Mouse (Mus musculus) liver, embryonic 13.5 days (tissue): ENCODE data around the gene Tmem237. TPM values are rescaled to one million over a fixed set of nuclear protein-coding genes. Genes with fewer than 3 reads are reported as not detected.
A peak's percentile ranks its signal among the peaks of the same experiment; 100 is the strongest.

Source experiments
- ATAC-seq: fragments of 200-750 bp; cut with Nextera tagmentation; 2 replicates; pipeline ENCODE4 v1.8.0; 2017; ENCODE audit warnings: low read depth, mild to moderate bottlenecking, moderate number of reproducible peaks, moderate library complexity
- DNase-seq: peaks from one replicate; pipeline ENCODE4 v3.0.0; 2022
- H3K27ac ChIP-seq: fragments of 300-500 bp; sonication (generic); 2 replicates; pipeline ENCODE4 v1.5.1; 2015; ENCODE audit warnings: moderate library complexity, mild to moderate bottlenecking, inconsistent platforms
- H3K27me3 ChIP-seq: fragments of 300-500 bp; sonication (generic); 2 replicates; pipeline ENCODE4 v1.6.1; 2015; ENCODE audit warnings: mild to moderate bottlenecking, inconsistent platforms
- H3K36me3 ChIP-seq: fragments of 300-500 bp; sonication (generic); 2 replicates; pipeline ENCODE4 v1.6.1; 2015; ENCODE audit warnings: mild to moderate bottlenecking, inconsistent platforms
- H3K4me1 ChIP-seq: fragments of 300-500 bp; sonication (generic); replicated peaks from 2 replicates; pipeline ENCODE4 v1.6.1; 2015; ENCODE audit warnings: inconsistent platforms
- H3K4me2 ChIP-seq: fragments of 300-500 bp; sonication (generic); 2 replicates; pipeline ENCODE4 v1.6.1; 2015; ENCODE audit warnings: inconsistent platforms, mild to moderate bottlenecking, moderate library complexity
- H3K4me3 ChIP-seq: fragments of 300-500 bp; sonication (generic); replicated peaks from 2 replicates; pipeline ENCODE4 v1.5.1; 2015; ENCODE audit warnings: mild to moderate bottlenecking, inconsistent platforms
- H3K9ac ChIP-seq: fragments of 300-500 bp; sonication (generic); 2 replicates; pipeline ENCODE4 v1.6.1; 2015; ENCODE audit warnings: mild to moderate bottlenecking, inconsistent platforms
- H3K9me3 ChIP-seq: fragments of 300-500 bp; sonication (generic); replicated peaks from 2 replicates; pipeline ENCODE4 v1.6.1; 2016; ENCODE audit warnings: inconsistent platforms
- WGBS: fragments of 180-500 bp; shearing (Covaris S2); methylation state at CpG from one replicate; pipeline ENCODE4 v1.1.7; 2015; ENCODE audit not compliant: insufficient replicate concordance; 5-methylcytosine and 5-hydroxymethylcytosine counted together
- polyA plus RNA-seq: library from polyadenylated mRNA; unstranded; fragments of >200 nt; fragmentation: Nextera tagmentation; extraction: Ambion mirVana; gene quantifications from 2 replicates; pipeline ENCODE4 v1.2.1, GENCODE M21; 2015

Tmem237 gene
- polyA plus RNA-seq, 1 experiment from 2014 or later = 9.3 TPM

DNA sequence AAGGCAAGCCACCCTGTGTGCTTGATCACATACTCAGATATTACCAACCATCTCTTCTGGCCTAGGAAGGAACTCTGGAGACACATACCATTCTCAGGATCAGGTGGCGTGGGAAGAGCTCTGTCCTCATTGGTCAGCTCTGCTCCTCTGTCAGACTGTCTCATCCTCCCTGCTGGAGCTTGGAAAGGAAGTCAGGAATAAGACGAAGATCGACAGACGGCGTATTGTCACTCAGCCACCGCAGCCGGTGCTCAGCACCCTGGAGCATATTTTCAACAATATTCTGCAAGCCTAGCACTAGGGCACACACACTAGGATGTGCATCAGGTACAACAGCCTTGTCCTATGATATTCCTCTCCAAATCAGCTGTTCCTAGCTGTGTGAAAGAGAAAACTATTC lies 38.3 kb upstream of the Tmem237 start:
- 79% methylated on average over 7 of the region's 7 CpGs for WGBS
- Histone ChIP-seq H3K4me1 (no peaks in the 10 kb centered on the region), H3K4me2 (no peak overlapping the region), H3K36me3 (peaks cover 15% of the 10 kb centered on the region), H3K4me3 (no peak overlapping the region), H3K27ac (no peak overlapping the region), H3K9me3 (no peaks in the 10 kb centered on the region), H3K9ac (no peak overlapping the region), H3K27me3 (no peaks in the 10 kb centered on the region)
- ATAC-seq = no peak
- no peak for DNase-seq

DNA sequence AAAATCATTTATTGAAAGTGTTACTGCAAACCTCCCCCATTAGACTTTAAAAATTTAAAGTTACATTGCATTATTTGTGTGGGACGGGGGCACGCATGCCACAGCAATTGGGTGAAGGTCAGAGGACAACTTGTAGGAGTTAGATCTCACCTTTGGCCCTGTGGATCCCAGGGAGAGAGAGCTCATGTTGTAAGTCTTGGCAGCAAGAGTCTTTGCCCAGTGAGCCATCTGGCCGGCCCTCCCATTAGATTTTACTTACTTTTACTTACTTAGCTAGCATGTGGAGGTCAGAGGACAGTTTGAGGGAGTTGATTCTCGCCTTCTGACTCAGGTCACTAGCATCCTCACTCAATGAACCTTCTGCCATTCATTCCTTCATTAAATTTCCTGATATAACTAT lies 37.6 kb upstream of the Tmem237 start:
- Histone ChIP-seq H3K9me3 (no peaks in the 10 kb centered on the region), H3K4me1 (no peaks in the 10 kb centered on the region), H3K9ac (no peak overlapping the region), H3K36me3 (peaks cover 9% of the 10 kb centered on the region), H3K27me3 (no peaks in the 10 kb centered on the region), H3K27ac (no peak overlapping the region), H3K4me3 (no peak overlapping the region), H3K4me2 (no peak overlapping the region)
- ATAC-seq (no peak), DNase-seq (no peak)
- 67% methylated on average over 4 of the region's 4 CpGs for WGBS

DNA sequence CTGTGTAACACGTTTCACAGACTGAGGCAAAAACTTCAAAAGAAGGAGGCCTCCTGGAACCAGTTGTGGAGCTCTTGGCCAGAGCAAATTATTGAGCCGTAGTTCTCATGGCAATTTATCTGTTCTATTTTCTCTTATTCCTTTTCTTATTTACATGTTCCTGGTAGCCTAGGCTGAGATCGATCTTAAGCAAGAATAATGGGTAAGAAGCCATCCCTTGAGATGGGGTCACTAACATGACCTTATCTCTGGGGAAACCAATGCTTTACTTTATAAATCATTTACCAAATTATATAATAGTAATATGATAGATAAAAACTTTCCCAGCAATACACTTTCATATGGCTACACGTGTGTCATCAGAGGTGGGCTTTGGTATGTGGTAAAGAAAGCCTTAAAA lies 32.1 kb upstream of the Tmem237 start:
- H3K9me3 ChIP-seq = no peaks in the 10 kb centered on the region
- DNase-seq (no peak), ATAC-seq (no peak)
- H3K4me3 ChIP-seq = no peak overlapping the region
- no peak overlapping the region for H3K9ac ChIP-seq
- H3K27me3 ChIP-seq = no peaks in the 10 kb centered on the region
- no peaks in the 10 kb centered on the region for H3K36me3 ChIP-seq
- no peak overlapping the region for H3K27ac ChIP-seq
- H3K4me1 ChIP-seq = no peaks in the 10 kb centered on the region
- no peak overlapping the region for H3K4me2 ChIP-seq
- WGBS = 70% methylated on average over 4 of the region's 4 CpGs

DNA sequence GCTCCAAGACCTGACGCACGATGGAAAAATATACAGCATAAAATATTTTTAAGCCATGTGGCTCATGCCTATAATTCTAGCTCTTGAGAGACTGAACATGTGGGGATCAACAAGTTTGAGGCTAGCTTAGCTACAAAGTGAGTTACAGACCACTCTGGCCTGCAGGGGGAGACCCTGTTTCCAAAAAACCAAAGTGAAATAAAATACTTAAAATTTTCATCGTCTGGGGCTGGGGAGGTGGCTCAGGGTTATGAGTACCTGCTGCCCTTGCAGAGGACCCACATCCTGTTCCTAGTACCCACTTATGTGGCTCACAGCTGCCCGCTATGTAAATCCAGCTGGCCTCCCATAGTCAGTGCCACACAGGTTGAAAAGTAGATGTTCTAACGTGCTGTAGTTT lies 30.3 kb upstream of the Tmem237 start:
- H3K9me3 ChIP-seq = no peaks in the 10 kb centered on the region
- H3K27me3 ChIP-seq = no peaks in the 10 kb centered on the region
- no peaks in the 10 kb centered on the region for H3K36me3 ChIP-seq
- ATAC-seq (no peak), DNase-seq (no peak)
- 65% methylated on average over 5 of the region's 5 CpGs for WGBS
- H3K4me1 ChIP-seq = no peaks in the 10 kb centered on the region
- H3K9ac ChIP-seq = no peak overlapping the region
- H3K27ac ChIP-seq = no peak overlapping the region
- no peak overlapping the region for H3K4me2 ChIP-seq
- H3K4me3 ChIP-seq = no peak overlapping the region

DNA sequence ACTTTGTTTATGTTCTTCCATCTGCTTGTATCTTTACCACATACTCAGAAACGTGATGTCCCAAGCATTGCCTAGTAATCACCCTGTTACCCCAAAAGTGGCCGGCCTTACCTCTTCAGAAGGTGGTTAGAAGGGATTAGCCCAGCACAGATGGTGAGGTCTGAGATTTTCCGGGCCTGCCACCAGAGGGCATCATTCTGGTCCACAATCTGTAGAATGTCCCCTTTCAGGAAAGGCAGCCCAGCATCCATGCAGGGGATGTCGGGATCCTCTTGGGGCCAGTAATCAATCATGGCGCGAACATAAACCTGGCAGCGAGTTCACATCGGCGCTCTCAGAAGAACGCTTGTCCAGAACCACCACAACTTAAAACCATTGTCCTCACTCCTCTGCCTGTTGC lies 24.3 kb upstream of the Tmem237 start:
- Histone ChIP-seq H3K9me3 (no peaks in the 10 kb centered on the region), H3K27me3 (no peaks in the 10 kb centered on the region), H3K4me3 (no peak overlapping the region), H3K9ac (no peak overlapping the region), H3K4me1 (no peaks in the 10 kb centered on the region), H3K27ac (no peak overlapping the region), H3K36me3 (no peaks in the 10 kb centered on the region), H3K4me2 (no peak overlapping the region)
- WGBS = 74% methylated on average over 10 of the region's 10 CpGs
- no peak for DNase-seq
- ATAC-seq = no peak

DNA sequence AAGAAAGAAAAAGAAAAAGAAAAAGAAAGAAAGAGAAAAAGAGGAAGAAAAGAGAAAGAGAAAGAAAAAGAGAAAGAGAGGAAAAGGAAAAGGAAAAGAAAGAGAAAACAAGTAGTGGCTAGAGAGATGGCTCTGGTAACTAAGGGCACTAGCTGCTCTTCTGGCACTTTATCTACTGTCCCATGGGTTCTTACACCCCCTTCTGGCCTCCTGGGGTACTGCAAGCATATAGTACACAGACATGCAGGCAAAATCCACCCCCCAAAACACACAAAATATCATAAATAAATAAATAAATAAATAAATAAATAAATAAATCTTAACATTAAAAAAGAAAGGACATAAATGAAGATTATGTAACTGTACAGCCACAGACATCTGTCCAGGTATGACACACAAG lies 22.6 kb upstream of the Tmem237 start:
- Histone ChIP-seq H3K27ac (no peak overlapping the region), H3K4me3 (no peak overlapping the region), H3K9me3 (no peaks in the 10 kb centered on the region), H3K4me2 (no peak overlapping the region), H3K9ac (no peak overlapping the region), H3K4me1 (no peaks in the 10 kb centered on the region), H3K27me3 (no peaks in the 10 kb centered on the region), H3K36me3 (no peaks in the 10 kb centered on the region)
- peak; percentile 34 for DNase-seq
- ATAC-seq = no peak

DNA sequence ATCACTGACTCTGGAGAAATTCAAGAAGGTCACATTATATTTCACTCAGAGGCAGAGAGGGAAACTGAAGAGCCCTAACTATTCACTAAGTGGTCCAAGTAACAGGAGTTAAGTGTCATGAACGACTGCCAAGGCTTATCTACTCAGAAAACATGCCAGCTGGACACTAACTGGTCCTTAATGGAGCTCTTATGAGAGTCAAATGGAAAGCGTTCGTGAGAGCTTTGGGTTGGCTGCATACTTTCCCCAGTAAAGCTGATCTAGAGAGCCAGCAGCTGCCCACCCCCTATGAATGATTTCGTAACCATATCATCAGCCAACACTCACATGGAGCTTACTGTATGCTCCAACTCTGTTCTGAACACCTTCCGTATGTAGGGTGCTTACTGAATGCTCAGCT lies 14.2 kb upstream of the Tmem237 start:
- 57% methylated on average over 5 of the region's 5 CpGs for WGBS
- H3K4me1 ChIP-seq = no peaks in the 10 kb centered on the region
- no peak overlapping the region for H3K4me2 ChIP-seq
- DNase-seq = no peak
- H3K27me3 ChIP-seq = no peaks in the 10 kb centered on the region
- H3K27ac ChIP-seq = no peak overlapping the region
- ATAC-seq = no peak
- no peak overlapping the region for H3K4me3 ChIP-seq
- no peak overlapping the region for H3K9ac ChIP-seq
- no peaks in the 10 kb centered on the region for H3K36me3 ChIP-seq
- H3K9me3 ChIP-seq = no peaks in the 10 kb centered on the region

DNA sequence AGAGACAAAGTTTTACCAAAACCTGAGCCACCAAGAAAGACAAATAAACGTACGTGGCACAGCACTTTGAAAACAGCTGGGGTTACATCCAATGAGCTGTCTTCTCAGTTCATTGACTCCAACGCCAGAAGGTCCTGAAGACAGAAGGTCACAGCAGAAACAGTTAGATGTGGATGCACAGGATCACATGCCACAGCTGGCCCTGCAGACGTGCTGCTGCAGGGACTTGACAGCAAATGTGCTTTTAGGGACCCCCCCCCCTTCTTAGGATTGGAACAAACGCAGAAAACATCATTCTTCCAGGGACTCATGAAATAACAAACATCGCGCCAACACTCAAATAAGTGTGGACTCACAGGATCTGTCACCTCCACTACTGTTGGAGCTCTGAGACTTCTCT lies 8.7 kb upstream of the Tmem237 start:
- H3K4me3 ChIP-seq = no peak overlapping the region
- ATAC-seq (no peak), DNase-seq (no peak)
- no peak overlapping the region for H3K27ac ChIP-seq
- no peaks in the 10 kb centered on the region for H3K9me3 ChIP-seq
- WGBS = 70% methylated on average over 7 of the region's 7 CpGs
- H3K4me2 ChIP-seq = no peak overlapping the region
- no peaks in the 10 kb centered on the region for H3K4me1 ChIP-seq
- H3K9ac ChIP-seq = no peak overlapping the region
- H3K27me3 ChIP-seq = no peaks in the 10 kb centered on the region
- no peaks in the 10 kb centered on the region for H3K36me3 ChIP-seq

DNA sequence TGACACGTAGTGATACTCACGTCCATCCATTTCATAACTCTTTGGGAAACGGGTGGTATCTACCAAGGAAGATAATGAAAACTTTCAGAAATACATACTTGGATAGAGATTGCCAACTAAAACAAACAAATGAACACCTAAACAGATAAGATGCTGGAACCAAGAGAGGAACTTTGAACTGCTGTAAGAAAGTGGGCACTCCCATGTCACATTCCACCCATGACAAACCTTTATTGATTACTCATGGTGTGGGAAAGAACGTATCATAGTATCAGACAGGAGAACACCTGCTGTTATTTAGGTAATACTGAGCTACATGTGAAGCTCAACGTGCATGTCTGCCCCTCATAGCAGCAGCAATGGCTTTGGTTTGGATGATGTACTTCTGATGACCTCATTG lies 5.3 kb upstream of the Tmem237 start:
- no peak overlapping the region for H3K27ac ChIP-seq
- H3K36me3 ChIP-seq = no peaks in the 10 kb centered on the region
- no peak overlapping the region for H3K9ac ChIP-seq
- ATAC-seq (no peak), DNase-seq (no peak)
- H3K4me2 ChIP-seq = no peak overlapping the region
- no peak overlapping the region for H3K4me3 ChIP-seq
- peaks cover under 1% of the 10 kb centered on the region for H3K4me1 ChIP-seq
- 55% methylated on average over 5 of the region's 5 CpGs for WGBS
- H3K27me3 ChIP-seq = no peaks in the 10 kb centered on the region
- H3K9me3 ChIP-seq = no peaks in the 10 kb centered on the region

DNA sequence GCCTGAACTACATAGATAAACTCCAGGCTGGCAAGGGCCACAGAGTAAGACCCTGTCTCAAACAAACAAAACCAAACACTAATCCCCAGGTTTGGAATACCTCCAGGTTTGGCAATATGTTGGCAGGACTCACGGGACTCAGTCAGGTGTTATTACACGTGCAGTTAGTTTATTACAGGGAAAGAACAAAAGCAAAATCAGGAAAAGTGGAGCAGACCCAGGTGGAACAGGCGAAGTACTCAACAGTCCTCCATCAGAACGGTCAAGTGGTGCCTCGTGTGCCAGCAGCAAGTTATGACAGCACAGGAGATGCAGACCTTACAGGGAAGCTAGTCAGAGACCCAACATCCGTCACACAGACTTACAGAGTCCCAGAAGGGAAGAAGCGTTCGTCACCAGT lies 9.7 kb downstream of the Tmem237 start:
- no peaks in the 10 kb centered on the region for H3K27me3 ChIP-seq
- no peaks in the 10 kb centered on the region for H3K9me3 ChIP-seq
- H3K4me1 ChIP-seq = 0 out of 2 replicates have a peak, but pooled peaks cover 3% of the 10 kb centered on the region
- 70% methylated on average over 8 of the region's 8 CpGs for WGBS
- DNase-seq (no peak), ATAC-seq (no peak)
- H3K36me3 ChIP-seq = peaks cover 3% of the 10 kb centered on the region; the same call in 1 of the 2 replicates
- no peak overlapping the region for H3K4me3 ChIP-seq
- H3K4me2 ChIP-seq = no peak overlapping the region
- H3K27ac ChIP-seq = no peak overlapping the region
- no peak overlapping the region for H3K9ac ChIP-seq

DNA sequence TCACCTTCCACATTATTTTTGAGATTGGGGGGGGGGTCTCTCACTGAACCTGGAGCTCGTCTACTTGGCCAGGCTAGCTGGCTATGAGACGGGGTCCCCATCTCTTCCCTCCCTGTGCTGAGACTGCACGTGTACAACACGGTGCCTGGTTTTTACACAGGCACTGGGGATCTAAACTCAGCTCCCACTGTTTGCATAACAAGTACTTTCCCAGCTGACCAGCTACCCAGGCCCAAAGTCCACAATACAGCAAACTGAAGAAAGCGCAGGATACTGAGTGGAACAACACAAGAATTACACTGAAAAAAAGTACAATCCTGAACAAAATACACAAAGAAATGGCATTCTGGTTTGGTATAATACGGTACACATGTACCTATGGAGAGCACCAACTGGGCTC lies 18.1 kb downstream of the Tmem237 start:
- no peak for ATAC-seq
- no peaks in the 10 kb centered on the region for H3K9me3 ChIP-seq
- 63% methylated on average over 6 of the region's 6 CpGs for WGBS
- no peaks in the 10 kb centered on the region for H3K4me1 ChIP-seq
- no peaks in the 10 kb centered on the region for H3K27me3 ChIP-seq
- H3K9ac ChIP-seq = no peak overlapping the region
- H3K4me2 ChIP-seq = no peak overlapping the region
- no peak overlapping the region for H3K4me3 ChIP-seq
- H3K27ac ChIP-seq = no peak overlapping the region
- DNase-seq = no peak
- H3K36me3 ChIP-seq = no peaks in the 10 kb centered on the region

DNA sequence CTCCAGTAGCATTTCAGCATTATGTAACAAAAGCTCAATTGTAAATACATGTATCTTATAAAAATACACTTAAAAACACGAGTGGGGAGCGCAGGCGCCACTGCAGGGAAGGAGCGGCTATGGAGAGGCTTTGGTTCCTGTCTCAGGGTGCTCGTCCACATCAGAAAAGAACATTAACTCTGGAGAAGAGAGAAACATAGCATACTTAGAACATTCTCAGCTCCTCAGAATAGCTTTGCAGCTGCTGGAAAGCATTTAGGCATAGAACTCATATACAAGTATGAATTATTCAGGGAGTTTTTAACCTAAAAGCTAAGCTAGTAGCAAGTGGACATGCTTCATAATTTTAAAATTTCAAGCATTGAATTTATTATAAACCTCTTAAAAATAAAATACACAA lies 19.2 kb downstream of the Tmem237 start:
- H3K9ac ChIP-seq = no peak overlapping the region
- ATAC-seq = no peak

DNA sequence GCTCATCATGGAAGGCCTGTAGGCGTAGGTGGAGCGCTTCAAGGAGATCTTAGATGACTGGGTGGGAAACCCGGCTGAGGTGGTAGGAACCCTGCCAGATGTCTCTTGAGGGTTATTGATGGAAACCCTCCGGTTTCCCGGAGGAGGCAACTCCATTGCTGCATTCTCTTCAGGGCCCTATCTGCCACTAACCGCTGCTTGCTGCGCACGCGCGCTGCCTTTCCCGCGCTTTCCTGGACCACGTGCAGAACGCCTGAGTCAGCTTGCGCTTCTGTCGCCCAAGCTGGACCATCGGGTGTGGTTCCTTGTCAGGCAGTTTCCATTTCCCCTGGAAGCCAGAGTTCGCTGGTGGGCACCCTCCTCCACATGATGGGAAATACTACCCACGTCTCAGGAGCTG lies 25.5 kb downstream of the Tmem237 start, which contains the start of gene C2cd6:
TSS of gene C2cd6 (minus strand) at position 196 of the 400 bp plus-strand sequence.
- DNase-seq = no peak
- Histone ChIP-seq H3K27ac (no peak within 1 kb of the TSS), H3K9me3 (no peaks in the 10 kb centered on the region), H3K4me1 (no peaks in the 10 kb centered on the region), H3K4me2 (no peak within 1 kb of the TSS), H3K27me3 (no peaks in the 10 kb centered on the region), H3K4me3 (no peak within 1 kb of the TSS), H3K9ac (no peak within 1 kb of the TSS), H3K36me3 (no peaks in the 10 kb centered on the region)
- no peak for ATAC-seq
- WGBS = 80% methylated on average over 19 of the region's 19 CpGs

More for the DNA sequence above, 19.2 kb downstream of the Tmem237 start:
- no peak overlapping the region for H3K27ac ChIP-seq
- no peaks in the 10 kb centered on the region for H3K4me1 ChIP-seq
- DNase-seq = no peak
- H3K27me3 ChIP-seq = no peaks in the 10 kb centered on the region
- no peaks in the 10 kb centered on the region for H3K9me3 ChIP-seq
- no peak overlapping the region for H3K4me3 ChIP-seq
- H3K36me3 ChIP-seq = no peaks in the 10 kb centered on the region
- H3K4me2 ChIP-seq = no peak overlapping the region
- WGBS = 80% methylated on average over 5 of the region's 5 CpGs
